Mouse (Mus musculus) frontal cortex, adult 2 months (tissue): ENCODE data around the gene Ptpn12. TPM values are rescaled to one million over a fixed set of nuclear protein-coding genes. Genes with fewer than 3 reads are reported as not detected.
A peak's percentile ranks its signal among the peaks of the same experiment; 100 is the strongest.

Source experiments
- DNase-seq, 2 experiments: peaks; one replicate each; pipeline ENCODE4 v3.0.0; 2022; ENCODE audit warnings: low spot score in 1 of 2; ENCODE audit errors: extremely low spot score in 1 of 2
- polyA plus RNA-seq: library from polyadenylated mRNA; depleted of rRNA; stranded (reverse); fragments of >200 nt; gene quantifications from 2 replicates; pipeline ENCODE4 v1.2.3, GENCODE M21; 2012

Ptpn12 gene
- polyA plus RNA-seq, 1 experiment: 64.0 TPM

DNA sequence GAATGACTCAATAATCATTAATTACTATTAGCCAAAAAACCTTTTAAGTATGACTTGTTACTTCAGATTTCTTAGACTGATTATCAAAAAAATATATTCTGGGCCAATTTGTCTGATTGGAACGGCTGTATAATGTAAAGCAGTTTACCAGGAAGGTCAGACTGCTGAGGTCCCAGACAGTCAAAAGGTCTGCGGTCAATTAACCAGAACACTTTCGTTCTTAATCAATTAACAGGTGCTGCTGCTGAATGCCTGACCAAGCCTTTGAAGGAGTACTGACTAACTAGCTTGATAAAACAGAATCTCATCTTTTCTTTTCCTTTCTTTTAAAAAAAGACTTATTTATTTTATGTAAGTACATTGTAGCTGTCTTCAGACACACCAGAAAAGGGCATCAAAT is 23.1 kb downstream of the Ptpn12 start:
- no peak for DNase-seq

DNA sequence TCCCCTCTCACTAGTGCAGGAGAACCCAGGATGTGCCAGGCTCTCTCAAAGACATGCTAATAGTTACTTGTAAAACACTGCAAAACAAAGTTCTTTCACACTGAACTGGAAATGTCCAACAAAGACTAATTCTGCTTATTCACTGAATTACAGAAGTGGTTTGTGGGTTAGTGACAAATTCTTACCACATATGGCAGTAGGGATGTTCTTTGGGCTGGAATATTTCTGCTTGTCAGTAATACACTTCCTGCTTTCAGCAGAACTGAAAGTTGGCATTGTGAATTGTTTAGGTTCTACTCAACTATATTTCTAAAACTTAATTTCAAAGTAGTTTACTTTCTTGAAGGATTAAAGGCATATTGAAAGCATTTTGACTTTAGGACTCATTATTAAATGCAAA is 25.5 kb downstream of the Ptpn12 start:
- DNase-seq: no peak

DNA sequence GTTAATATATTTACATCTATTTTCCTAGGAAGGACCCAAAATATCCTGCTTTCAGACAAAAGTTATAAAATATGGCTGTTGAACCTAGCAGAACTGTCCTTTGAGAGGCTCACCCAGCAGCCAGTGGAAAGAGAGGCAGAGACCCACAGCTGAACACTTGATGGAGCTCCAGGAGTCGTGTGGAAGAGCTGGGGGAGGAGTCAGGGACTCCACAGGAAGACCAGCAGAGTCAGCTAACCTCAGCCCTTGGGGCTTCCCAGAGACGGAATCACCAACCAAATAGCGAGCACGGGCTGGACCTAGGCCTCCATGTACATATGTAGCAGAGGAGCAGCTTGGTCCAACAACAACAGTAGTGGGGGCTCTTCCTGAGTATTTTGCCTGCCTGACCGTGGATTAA is 38.6 kb downstream of the Ptpn12 start:
- DNase-seq: no peak

DNA sequence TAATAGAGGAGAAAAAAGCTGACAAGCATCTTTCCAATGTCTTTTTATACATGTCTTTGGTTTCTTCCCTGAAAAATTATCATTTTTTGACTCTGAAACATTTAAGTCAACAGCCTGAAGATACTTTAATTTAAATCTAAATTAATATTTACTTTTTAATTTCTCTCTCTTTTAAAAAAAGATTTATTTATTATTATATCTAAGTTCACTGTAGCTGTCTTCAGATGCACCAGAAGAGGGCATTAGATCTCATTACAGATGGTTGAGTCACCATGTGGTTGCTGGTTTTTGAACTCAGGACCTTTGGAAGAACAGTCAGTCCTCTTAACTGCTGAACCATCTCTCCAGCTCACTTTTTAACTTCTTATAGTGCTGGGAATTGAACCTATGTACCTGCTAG is 44.8 kb downstream of the Ptpn12 start:
- no peak for DNase-seq

DNA sequence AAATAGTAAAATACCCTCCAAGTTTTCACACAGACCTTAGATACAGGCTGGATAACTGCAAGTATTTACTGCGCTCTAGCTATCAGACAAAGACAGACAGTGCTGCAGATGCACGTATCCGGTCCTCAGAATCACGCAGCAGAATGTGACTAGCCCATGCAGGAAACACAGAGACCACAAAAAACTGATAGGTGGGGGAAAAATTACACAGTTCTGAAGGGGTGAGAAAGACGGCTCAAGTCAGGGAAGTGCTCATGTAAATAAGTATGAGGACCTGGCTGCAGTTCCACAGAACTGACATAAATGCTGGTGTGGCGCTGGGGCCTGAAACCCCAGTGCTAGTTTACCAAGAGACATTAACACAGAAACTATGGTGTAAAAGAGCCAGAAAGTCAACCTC is 53.0 kb downstream of the Ptpn12 start:
- no peak for DNase-seq

DNA sequence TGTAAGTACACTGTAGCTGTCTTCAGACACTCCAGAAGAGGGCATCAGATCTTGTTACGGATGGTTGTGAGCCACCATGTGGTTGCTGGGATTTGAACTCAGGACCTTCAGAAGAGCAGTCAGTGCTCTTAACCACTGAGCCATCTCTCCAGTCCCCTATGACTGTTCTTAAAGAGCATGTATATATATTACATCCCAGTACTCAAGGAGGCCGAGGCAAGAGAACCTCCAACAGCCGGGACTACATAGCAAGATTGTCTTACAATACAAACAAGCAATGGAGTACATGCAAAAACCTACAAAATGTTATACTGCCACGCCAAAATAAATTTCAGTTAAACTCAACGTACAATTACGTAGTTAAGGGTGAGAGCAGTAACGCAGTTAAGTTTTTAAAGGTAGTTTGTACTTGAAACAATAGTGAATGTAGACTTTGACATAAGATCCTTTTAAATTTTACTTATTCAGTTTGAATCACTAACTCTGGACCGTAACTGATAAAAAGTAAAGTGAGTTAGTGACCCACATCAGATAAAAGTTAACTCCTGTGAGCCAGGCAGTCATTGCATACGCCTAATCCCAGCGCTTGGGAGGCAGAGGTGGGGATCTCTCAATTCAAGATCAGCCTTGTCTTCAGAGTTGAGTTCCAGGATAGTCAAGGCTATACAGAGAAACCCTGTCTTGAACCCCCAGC is 53.9 kb downstream of the Ptpn12 start:
- DNase-seq: no peak

DNA sequence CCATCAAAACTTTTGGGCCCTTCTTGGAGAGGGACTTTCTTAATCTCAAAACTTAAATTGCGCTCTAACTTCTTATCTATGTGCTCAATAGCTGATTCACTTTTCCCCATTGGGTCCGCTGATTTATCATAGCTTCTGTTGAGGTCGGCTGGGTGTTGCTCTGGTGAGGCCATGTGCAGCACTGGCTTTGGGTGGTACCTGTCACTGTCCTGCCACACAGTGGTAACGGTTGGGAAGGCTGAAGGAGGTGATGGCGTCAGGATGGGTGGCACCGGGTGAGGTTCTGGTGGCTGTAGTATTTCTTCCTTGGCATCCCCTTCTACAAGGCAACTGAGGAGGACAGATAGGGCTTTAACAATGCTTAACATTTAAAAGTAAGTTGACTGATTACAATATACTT is 57.3 kb downstream of the Ptpn12 start:
- DNase-seq: no peak

DNA sequence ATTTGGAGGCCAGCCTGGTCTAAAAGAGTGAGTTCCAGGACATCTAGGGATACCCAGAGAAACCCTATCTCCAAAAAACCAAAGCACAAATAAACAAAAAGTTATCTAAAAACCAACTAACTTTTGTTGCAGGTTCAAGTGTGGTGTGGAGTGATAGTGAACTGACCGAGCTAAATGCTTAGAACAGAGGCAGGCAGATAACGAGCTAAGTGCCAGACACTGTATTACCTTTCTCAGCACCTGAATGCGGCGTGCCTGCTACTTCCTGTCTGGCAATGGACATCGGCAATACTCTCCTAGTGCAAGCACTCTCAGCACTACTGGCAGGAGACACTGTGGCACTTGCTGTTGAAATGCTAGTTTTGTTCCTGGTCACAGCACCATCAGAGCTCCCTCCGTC is 58.2 kb downstream of the Ptpn12 start:
- no peak for DNase-seq

DNA sequence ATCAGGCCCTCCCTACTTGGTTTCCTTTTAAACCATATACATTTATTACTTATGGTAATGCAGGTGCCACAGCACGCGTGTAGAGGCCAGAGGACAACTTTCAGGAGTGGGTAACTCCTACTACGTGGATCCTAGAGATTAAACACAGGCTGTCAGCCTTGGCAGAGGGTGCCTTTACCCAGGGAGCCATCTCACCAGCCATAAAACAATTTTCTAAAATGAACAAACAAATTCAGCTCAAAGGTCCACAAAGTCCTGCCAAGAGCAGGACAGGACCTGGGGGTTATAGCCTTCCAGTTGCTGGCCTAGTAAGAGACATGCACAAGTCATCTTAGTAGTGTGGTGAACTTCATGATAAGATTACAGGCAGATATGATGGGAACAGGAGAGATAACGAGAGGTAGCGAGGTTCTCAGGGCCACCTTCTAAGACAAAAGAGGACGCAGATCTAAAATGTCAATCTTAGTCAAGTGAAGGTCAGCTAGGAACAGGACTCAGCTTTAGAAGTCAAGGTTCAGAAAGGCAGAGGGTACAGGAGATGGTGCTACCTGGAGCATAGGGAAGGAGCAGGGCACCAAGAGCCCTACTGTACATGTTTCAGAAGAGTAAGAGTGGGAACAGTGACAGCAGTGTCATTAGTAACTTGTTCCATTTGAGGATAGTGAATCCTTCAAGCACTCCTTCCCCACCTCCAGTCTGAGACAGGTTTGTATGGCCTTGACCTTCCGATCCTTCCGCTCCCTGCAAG is 65.5 kb downstream of the Ptpn12 start:
- no peak for DNase-seq

DNA sequence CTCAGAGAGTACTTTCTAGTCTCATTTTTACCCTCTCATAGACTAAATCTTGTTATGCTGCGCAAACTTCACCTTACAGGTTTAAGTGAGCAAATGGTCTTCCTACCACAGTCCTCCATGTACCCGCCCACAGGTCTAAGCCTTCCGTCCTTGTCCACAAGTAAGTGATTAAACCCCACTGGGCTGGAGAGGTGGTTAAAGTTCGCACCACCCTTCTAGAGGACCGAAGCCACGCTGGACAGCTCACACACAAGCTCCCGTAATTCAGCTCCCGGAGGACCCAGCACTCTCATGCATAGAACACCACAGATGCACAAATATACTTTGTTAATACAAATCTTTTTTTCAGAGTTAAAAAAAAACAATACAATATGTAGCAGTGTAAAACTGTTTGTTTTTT is 69.4 kb downstream of the Ptpn12 start:
- DNase-seq: no peak

DNA sequence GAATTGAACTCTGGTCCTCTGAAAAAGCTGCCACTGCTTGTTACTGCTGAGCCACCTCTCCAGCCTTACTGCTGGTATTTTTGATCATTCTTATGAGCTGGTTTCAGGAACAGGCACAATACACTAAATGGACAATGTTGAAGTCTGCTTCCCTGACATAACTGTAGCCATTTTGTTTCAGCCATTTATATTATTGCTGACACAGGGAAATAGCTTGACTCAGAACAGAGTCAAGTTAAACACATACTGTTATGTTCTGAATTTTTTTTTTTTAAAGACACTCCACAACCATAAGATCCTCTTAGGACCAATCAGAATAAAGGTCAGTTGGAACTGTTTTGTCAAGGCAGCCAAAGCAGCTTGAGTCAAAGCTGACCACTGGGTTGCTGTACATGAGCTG is 72.2 kb downstream of the Ptpn12 start:
- DNase-seq: no peak

DNA sequence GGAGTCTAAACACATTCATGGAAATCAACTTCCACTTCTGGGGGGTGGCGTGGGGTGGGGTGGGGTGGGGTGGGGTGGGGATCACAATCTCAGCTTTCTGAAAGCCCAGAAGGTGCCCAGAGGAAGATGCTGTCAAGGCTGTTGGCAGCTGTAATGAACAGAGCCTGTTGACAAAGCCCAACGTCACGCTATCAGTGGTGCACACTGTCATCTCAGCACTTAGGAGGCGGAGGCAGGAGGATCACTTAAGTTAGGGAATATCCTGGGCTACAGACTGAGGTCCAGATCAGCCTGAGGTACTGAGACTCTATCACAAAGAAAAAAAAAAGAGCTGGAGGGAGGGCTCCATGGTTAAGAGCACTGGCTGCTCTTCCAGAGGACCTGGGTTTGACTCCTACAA is 81.0 kb downstream of the Ptpn12 start:
- no peak for DNase-seq

DNA sequence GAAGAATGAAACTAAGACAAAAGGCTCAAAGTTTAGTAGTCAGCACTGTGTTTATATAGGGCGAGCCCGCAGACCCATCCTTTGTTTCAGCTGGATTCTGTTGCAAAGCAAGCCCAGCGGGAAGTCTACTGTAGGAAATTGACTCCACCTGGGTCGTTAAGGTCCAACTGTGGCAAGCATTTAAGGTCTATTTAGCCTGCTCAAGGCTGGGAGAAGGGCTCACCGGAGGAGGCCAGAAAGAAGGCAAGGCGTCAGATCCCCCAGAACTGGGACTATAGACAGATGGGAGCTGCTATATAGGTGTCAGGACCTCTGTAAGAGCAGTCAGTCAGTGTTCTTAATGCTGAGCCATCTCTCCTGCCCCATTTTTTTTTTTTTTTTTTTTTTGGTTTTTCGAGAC is 81.7 kb downstream of the Ptpn12 start:
- DNase-seq: no peak

DNA sequence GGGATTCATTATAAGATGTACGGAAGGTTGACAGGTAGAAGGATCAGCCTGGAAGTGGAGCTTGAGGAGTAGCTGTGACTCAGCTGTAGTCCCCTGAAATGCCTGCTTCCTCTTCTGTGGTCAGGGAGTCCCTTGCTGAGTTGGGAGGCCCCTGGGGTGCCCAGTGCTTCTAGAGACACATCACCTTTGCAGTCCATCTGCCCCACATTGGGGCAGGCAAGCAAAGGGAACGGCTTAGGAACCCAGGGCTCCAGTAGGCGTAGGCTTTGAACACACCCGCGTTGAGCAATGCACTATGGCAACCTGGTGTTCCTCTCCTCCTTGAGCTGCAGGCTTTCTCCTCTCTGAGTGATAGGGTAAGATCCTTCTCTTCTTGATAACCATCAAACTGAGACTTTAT is 82.6 kb downstream of the Ptpn12 start:
- DNase-seq: no peak

DNA sequence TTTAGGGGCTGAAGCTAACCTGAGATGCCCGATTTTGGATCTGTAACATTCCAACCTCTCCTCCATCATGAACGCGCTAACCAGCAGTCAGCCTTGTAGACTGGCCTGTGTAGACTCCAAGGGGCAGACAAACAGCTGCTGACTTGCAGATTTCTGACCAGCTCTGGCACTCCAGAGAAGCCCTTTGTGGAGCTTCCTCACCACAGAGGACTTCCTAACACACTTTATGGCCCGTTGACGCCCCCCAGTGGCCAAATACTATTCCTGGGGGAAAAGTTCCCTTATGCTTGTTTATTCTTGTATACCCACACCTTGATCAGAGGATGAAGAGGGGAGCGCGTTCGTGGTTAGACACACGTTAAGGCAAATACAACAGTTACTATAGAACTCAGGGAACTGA is 86.7 kb downstream of the Ptpn12 start:
- DNase-seq: peak in 1 of 2 experiments; percentile 57

DNA sequence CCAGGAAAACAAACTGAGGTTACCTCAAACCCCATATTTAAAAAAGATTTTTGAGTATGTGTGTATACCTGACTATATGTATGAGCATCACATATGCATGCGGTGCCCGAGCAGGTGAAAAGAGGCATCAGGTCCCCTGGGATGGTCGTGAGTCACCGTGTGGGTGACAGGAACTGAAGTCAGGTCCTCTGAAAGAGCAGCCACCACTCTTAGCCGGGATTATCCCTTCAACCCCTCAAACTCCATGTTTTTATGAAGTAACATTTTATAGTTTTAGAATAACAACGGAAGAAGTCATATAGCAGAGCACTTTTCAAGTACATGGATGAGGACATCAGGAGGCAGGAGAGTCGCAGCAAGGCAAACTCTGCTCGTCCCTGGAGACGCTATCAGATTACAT is 87.2 kb downstream of the Ptpn12 start:
- no peak for DNase-seq

DNA sequence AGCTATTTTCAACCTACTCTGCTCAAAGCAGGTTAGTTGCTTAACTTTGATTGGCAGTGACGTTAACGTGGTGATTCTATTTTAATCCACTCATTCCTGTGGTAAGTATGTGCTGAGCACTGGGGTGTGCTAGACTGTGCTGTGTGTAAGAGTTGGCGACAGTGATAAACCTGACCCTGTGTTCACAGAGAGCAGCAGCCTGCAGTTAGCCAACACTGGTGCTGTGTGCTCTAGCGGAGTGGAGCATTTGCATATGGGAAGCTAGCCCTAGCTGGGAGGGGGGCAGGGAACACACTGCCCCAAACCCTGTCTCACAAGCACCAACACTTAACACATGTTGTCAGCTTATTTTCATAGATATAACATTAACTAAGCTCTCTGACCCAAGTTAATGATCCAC is 87.8 kb downstream of the Ptpn12 start:
- DNase-seq: no peak

DNA sequence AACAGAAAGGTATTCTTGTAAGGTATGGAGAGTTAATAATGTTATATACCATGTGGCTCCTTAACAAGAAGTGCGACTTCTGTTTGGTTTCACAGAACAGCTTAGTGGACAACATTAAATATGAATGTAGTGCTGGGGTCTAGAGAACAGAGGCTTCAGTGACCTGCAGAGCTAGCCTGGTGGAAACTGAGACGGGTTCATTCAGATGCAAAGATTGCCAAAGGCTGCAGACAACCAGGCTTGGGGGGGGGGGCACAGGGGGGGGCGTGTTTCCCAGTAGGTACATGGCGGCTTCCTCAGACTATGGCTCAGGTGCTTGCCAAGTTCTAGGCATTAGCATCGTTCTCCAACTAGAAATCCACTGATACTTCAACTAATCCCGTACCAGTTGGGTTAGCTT is 91.3 kb downstream of the Ptpn12 start:
- DNase-seq: no peak

DNA sequence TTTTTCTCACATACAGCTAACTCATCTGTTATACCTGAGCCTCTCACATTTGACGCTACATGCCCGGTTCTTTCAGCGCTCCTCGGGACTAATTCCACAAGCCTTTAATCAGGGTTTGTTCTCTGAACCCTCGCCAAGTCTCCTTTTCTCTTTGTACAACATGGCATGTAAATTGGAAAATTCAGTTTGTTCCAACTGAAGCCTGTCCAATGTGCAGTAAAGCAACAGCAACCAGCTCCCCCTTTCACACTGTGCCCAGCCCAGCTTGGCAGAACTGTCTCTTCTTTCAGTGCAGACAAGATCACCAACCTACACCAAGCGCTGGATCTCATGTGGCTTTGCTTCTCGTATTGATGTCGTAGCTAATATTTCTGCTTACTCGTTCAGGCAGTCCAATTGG is 92.4 kb downstream of the Ptpn12 start:
- peak in 1 of 2 experiments; percentile 51 for DNase-seq

DNA sequence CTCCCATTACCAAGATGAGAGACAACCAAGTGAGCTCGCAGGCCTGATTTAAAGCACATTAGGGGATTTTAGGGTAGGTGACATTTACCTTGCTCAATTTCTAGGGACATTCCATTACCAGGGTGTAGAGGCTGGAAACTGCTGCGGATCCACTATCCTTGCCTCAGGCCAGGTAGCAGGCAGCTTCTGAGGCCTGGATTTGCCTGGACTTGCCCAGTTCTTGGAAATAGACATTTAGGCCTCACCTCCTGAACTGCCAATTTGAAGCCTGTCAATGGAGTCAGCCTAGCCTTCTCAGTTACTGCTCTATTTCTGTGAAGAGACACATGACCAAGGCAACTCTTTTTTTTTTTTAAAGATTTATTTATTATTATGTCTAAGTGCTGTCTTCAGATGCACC is 94.8 kb downstream of the Ptpn12 start:
- no peak for DNase-seq

DNA sequence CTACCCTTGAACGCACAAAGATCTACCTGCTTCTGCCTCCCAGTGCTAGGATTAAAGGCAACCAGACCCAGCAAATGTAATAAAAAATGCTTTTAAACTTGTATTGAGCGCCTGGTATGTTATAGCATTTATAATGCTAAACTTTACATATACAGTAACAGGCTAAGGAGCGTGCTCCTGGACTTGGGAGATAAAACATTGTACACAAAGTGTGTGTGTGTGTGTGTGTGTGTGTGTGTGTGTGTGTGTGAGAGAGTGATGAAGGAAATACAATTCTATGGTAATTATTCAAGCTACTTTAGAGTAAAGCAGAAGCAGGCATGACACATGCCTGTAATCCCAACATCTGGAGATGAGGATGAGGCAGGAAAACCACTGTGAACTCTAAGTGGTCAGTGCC is 99.4 kb downstream of the Ptpn12 start, which contains the start of gene Rsbn1l:
Gene Rsbn1l, minus strand, starts transcription at position 101 of the 400 bp plus-strand sequence.
- no peak for DNase-seq

DNA sequence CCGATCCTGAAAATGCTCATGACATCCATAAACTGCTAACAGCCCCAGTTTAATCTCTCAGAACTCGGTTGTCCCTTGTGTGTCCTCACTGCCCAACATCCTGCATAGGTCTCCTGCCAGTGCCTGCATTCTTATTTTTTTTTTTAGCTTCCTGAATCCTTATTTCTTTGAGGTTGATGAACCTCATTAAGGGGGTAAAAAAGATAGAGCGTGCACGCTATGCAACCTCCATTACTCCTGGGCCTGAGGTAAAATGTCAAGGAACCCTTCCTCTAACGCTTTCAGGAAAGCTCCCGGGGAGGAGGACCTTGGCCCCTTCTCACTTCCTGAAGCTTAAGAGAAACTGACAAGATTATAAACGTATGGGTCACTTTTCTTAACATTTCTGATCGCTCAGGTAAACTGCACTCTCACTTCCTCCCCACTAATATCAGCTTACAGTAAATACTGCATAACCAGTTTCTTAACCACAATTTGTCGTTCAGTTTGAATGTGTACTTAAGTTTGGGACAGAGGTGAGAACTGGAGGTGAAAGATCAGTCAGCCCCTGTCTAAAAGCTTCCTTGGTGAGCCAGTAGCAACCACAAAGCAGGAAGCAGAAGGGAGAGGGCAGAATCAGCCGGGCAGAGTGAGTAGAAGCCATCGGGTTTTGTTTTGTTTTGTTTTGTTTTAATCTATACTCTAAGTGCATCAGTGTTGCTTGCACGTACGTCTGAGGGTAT is 100.4 kb downstream of the Ptpn12 start:
- DNase-seq: no peak
